Mouse (Mus musculus): Measurements from ENCODE around the gene Hacd4.

The Hacd4 gene

DNA sequence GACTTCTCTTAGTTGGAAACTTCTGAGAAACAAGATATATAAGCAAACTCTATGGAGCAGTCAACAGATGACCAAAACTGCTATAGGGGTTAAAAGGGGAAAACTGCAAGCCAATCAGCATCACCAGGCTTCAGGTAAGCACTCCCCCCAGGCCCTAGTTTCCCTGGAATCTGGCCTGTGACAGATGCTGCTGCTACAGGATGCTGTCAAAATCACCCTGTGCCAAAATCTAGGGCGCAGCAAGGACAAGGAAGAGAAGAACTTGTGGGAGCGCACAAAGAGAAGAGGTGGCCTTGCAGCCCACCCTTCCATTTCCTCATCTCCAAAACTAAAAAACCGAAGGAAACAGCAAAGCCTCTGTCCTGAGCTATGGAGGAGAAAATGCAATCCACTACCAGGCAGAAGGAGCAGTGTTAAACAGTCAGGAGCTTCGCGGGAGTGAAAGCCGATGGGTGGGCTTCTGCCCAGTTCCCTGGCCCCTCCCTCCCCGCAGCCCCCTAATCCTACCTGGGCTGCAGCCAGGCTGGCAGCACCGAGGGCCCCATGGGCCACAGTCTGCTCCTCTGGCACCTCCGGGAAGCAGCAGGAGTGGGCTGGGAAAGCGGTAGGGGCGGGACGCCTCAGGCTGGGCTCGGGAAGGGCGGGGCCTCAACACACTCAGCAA, at the start of gene Hacd4:
Gene Hacd4, minus strand, starts transcription at position 603 of the 664 bp plus-strand sequence.
- no peak for DNase-seq (ENCODE audit: low read depth, low spot score)

DNA sequence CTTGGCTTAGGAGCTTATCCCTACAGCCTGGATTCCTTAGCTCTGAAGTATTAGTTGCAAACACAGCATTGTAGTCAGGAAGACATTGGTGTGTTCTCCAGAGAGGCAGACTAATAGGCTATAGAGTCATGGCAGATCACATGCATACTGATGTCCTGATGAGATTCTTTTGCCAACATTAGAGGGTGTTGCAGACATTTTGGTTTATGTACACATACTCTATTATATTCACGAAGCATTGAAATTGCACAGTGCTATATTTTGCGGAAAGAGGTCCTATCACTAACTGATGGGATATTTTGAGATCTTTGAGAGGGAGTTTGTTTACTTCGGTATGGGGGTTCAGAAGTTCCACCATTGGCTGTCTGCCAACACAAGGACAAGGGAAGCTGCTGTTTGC, 49.4 kb upstream of the Hacd4 start:
- DNase-seq (ENCODE audit: low read depth, low spot score), result no peak

DNA sequence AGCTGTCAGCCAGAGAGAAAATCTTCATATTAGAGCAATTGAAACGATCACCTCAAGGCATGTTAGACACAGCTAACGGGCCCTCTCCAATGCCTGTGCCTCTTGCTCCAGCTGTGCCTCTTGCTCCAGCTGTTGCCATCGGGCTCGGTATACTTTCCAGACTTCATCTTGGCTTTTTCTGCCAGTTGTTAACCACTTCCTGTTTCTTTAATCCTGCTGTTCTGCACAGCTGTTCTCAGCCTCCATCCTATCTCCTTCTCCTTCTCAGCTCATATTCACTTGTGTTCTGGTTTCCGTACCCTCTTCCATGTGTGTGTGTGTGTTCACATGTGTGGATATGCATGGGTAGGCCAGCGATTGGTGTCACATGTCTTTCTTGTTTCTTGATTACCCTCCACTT, 41.4 kb upstream of the Hacd4 start:
- DNase-seq (ENCODE audit: low read depth, low spot score), result no peak

DNA sequence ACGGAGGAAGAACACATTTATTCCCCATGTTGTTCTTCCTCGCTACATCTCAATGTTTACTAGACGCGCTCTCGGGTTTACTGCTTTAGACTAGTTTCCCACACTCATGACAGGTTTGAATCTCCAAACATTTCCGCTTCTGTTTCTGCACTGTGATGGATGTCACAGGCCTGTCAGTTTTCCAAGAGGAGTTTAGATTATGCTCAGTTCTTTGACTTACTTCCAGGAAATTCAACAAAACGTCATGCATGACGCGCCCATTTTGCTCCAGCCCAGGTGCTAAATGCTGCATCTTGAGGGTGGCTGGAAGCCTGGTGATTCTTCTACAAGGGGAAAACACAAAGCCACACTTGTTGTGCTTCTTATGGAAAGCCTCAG, 40.1 kb upstream of the Hacd4 start:
- no peak for DNase-seq (ENCODE audit: low read depth, low spot score)

DNA sequence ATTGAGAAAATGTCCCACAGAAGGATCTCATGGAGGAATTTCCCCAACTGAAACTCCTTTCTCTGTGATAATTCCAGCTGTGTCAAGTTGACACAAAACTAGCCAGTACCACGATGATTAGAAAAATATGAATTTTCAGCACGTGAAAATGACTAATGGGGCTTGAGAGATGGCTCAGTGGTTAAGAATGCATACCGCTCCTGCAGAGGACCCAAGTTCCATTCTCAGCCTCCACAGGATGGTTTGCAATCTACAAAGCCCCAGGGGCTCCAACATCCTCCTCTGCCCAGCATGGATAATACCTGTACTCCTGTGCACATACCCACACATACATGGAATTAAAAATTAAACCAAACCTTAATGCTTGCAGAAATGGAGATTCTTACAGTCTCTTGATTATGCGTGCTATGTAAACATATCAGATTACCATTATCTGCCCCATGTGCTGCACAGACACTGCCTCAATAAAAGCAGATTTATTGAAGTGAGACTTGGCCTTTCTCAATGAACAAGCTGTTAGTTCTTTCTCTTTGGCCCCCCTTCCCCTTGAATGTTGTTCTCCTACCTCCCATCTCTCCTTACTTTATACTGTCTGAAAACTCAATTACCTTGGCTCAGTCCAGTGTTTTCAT, 39.6 kb upstream of the Hacd4 start:
- no peak for DNase-seq (ENCODE audit: low read depth, low spot score)

DNA sequence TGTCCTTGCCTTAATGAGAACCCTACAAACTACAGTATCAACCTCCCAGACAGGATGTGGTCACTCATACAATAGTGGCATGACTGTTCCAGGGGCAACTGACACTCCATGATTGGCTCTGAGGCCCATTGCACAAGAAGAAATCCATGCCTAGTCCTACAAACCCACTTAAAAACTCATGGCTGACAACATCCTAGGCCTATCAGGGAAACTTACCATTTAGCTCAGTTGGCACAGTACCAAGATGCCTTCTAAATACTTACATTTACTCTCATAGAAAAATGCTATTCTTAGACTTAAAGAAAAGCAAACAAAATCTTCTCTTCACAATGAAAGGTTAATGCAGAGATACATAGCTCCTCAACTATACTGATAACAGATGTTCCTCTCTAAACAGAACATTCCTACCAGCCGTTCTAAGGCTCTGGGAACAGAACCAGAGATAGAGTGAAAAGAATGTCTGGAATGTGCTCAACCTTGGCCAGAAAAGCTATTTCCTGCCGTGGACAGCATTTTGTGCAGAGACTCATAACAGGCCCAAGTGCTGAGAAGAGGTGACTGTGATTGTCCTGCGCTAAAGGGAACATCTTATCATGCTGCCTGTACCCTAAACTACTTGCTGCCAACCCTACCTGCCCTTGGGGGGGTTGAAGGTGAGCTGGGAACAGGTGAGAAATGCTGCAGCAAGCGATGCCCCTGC, 37.9 kb upstream of the Hacd4 start:
- no peak for DNase-seq (ENCODE audit: low read depth, low spot score)

DNA sequence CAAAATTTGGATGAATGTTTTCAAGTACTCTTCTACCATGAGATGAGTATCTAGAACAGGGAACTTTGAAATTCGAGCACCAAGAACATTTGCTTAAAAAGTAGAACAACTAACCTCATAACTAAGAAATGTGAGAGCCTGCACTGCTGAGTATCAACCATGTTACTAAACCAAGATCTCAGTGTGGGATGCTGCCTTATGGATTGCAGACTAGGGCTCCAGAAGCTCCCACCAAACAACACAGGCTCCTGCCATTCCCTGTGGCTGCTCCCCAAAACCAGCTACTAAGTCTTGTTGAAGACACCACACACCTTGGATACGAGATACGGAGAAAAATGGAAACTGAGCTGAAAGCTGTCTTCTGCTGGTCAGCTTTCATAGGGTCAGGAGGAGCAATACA, 37.4 kb upstream of the Hacd4 start:
- no peak for DNase-seq (ENCODE audit: low read depth, low spot score)

DNA sequence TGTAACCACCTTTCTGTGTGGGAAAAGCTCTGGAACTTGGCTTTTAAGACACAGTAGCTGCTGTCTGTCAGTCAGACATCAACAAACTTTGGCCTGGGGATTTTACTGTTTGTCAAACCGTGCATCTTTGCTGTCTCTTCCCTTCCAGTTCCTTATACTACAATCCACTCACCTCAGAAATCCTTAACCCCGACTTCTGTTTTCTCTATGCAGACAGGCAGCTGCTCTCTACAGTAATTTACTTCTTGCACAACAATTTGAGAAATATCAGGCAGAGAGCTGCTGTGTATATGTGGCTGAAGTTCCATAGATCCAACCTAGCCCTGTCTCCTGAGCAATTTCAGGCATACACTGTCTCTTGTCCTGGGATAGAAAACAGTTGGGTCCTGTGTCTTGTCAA, 32.8 kb upstream of the Hacd4 start:
- DNase-seq (ENCODE audit: low read depth, low spot score), result no peak

DNA sequence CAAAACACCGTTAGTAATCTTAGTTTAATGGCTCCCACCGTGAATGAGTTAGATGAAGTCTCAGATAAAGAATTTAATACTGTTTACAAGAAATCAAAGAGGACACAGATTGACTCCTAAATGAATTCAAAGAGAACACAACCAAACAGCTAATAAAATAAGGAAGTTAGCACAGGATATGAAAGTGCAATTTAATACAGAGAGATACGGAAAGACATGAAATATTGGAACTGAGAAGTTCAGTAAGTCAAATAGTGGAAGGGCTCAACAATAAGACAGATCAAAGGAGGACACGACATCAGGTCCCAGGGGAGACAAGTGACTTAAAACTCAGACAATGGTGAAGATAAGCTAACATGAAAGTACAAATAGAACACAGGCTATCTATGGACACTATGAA, 25.8 kb upstream of the Hacd4 start:
- DNase-seq (ENCODE audit: low read depth, low spot score), result no peak

DNA sequence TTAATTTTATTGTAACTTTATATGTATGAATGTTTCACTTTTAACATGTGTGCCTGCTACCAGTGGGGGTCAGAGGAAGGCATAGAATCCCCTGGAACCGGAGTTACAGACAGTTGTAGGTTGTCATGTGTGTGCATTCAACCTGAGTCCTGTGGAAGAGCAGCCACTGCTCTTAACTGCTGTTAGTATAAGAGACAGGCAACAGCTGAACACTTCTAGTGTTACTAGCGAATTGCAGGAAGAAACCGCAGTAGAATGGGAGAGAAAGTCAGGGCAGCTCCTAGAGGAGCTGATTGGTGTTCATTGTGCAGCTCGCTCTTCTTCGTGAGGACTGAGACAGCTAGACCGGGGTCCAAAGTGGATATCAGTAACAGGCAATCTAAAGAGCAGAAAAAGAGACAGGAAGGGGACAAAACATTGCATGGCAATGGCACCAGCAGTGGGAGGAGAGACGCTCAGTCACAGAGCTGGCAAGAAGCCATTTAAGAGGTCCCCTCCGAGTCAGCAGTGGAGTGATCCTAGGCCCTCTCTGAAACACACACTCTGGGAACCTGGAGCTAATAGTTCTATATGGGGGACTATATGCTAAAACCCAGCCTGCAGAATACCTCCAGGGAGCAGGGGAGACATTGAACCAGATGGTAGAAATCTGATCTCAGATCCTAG, 24.4 kb upstream of the Hacd4 start:
- DNase-seq (ENCODE audit: low read depth, low spot score), result no peak

DNA sequence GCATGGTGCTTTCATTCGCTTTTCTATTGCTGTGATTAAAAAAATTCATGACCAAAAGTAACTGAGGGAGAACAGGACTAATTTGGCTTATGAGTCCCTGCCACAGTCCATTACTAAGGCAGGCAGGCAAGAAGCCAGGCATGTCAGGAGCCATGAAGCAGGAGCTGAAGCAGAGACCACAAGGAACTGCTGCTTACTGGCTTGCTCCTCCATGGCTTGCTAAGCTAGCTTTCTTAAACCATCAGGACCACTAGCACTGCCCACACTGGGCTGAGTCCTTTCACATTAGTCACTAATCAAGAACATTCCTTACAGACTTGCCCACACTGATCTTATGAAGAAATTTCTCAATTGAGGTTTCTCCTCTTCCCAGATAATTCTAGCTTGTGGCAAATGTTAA, 23.8 kb upstream of the Hacd4 start:
- DNase-seq (ENCODE audit: low read depth, low spot score), result no peak

DNA sequence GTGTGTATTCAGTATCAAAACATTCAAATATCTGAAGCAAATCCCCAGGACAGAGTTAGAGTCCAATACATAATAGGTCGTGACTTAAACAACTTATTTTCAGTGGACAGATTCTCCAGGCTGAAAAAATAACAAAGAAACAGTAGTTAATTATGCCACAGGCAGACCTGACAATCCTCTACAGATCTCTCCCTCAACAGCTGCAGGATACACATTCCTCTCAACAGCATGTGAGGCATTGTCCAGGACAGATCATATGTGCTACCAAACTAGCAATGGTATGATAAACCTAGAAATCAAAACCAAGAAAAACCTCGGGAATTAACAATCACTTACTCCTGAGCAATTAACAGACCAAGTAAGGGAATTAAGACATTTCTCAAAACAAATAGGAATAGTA, 22.6 kb upstream of the Hacd4 start:
- DNase-seq (ENCODE audit: low read depth, low spot score), result no peak

DNA sequence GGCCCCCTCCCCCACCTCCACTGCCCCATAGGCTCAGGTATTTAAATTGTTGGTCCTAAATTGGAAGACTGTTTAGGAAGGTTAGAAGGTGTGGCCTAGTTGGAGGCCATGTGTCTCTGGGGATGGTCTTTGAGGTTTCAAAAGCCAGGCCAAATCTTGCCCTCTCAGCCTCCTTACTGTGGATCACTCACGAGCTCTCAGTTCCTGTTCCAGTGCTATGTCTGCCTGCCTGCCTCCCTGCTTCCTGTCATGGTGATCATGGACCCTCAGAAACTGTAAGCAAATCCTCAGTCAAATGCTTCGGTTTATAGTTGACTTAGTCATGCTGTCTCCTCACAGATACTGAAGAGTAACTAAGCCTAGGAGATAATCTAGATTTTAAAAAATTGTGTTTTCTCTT, 19.9 kb upstream of the Hacd4 start:
- DNase-seq (ENCODE audit: low read depth, low spot score), result no peak

DNA sequence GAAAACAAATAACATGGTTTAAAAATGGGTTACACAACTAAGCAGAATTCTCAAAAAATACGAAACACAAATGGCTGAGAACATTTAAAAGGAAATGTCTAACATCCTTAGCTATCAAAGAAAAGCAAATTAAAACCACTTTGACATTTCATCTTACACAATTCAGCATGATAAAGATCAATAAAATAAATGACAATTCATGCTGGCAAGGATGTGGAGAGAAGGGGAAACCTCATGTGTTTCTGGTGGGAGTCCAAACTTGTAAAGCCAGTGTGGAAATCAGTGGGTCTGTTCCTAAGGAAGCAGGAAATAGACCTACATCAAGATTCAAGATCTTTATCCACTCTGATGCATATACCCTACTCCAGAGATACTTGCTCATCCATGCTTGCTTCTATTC, 19.4 kb upstream of the Hacd4 start:
- DNase-seq (ENCODE audit: low read depth, low spot score), result no peak

DNA sequence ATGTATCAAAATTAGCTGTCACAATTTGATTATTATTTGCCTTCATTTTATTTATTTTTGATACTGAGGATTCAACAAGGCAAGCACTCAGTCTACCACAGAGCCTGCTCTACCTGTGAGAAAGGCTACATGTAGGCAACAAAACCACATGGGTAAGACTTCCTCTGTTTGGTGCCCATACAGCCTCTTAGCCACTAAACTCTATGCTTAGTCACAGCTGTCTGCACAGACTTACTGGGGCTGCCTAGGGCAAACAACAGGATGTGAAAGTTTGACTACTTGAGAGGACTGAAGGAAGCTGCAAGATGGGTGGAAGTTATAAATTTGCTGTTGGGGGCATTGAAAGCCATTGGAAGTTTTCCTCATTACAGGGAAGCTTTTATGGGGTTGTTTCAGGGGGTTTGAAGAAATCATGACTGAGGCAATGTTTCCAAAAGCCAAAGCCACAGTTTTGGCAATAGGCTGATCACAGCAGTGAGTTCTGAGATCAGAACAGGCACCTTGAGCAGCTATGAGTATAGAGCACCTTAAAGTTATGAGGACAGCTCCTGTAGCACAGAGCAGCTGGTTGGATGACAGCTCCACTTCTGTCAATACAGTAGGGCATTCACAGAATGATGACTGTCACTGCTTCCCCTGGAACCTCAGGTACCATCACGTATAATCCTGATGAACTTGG, 11.5 kb upstream of the Hacd4 start:
- DNase-seq (ENCODE audit: low read depth, low spot score), result no peak

DNA sequence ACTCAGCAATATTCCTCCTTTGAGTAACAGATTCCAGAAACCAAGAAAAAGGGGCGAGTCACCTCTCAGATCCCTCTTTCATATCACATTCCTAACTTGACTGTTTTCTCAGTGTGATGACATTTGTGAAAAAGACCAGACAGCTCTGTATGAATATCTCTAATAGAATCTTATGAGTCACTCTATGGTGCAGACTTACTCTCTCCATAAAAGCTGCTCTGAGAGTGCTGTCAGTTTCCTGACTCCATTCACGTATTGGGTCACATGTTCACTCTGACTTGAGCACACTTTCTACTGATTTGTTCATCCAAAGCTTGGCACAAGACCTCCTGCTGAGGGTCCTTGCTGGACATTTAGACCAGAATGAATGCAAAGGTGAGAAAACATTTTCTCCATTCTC, 10.2 kb upstream of the Hacd4 start:
- DNase-seq (ENCODE audit: low read depth, low spot score), result no peak

DNA sequence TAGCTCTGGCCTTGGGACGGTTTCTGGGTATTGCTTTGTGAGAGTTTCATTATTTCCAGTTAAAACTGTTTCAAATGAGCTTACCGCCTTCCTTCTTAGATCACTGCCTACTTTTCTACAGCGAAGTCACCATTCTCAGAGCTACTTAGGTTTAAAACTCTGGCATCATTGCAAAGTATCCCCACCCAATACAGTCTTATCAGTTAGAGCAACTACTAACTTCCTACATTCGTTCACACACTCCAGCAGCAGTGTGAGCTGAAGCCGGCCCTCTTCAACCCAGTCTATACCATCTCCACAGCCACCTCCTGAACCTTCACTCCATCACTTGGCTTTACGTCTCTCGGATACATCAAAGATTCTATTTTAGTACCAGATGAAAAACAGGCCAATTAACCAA, 2.1 kb upstream of the Hacd4 start:
- DNase-seq (ENCODE audit: low read depth, low spot score), result no peak

DNA sequence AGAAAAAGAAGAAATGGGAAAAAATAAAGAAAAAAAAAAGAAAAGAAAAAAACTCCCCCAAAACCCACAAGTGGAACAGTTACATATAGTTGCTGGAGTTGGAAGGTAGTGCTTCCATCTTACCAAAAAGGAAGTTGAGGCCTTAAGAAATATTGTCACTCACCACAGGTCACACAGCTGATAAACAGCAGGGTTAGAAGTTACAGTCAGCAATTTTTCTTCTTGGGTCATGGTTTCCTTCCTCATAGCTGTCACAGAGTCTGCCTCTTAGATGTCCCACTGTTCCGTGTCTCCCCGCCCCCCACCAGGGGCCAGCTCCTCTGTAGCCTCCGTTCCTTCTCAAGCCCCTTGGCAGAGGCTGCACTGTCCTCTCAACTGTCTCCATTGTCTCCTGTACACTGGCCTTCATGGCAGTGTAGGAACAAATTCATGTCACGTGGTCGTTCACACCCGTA, 968 bp upstream of the Hacd4 start:
- no peak for DNase-seq (ENCODE audit: low read depth, low spot score)

DNA sequence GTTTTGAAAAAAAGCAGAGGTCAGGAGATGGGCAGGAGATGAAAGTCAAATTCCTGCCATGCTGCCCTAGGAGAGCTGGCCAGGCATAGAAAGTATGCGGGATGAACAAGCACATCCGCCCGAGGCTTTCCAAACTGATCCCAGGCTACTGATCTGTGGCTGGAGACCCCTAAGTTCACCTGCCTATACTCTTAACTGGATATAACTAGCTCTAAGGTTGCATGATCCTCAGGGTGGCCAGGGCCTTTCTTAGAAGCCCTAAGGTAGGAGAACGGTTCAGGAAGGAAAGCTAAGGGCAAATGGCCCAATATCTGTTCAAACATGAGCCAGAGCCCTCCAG, 232 bp upstream of the Hacd4 start:
- DNase-seq (ENCODE audit: low read depth, low spot score), result no peak

DNA sequence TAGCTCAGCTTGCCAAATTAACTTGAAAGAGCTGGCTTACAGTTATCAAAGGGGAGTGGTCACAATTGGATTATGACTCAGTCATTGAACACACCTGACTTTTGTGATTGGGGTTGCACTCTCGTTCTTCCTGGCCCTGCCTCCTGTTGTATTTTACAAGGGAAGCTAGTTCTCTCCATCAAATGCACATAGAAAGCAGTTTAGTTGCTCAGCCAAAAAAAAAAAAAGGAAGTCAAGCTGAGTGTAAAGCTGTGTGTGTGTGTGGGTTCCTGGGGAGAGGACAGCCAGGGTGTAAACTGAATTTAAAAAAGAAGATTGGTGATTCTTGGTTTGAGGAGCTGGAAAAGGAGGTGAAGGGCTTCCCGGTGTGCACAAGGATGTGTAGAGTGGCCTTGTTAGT, 811 bp downstream of the Hacd4 start:
- DNase-seq (ENCODE audit: low read depth, low spot score), result no peak

DNA sequence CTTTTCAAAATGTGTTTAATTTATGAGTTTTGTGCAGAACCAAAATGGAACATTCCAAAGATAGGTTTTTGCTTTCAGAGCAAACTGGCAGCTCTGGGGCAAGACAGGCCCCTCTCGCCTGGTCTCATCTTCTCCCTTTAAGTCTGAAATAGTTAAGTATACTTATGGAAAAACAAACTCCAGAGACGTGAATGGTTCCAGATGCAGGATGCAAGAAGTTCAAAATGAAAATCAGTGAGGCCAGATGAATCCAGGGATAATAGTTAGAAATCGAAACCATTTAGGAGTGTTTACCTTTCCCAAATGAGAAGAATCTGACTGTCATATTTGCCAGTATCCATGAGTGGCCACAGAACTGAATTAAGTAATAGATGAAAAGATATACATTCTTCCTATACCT, 1.6 kb downstream of the Hacd4 start:
- no peak for DNase-seq (ENCODE audit: low read depth, low spot score)

DNA sequence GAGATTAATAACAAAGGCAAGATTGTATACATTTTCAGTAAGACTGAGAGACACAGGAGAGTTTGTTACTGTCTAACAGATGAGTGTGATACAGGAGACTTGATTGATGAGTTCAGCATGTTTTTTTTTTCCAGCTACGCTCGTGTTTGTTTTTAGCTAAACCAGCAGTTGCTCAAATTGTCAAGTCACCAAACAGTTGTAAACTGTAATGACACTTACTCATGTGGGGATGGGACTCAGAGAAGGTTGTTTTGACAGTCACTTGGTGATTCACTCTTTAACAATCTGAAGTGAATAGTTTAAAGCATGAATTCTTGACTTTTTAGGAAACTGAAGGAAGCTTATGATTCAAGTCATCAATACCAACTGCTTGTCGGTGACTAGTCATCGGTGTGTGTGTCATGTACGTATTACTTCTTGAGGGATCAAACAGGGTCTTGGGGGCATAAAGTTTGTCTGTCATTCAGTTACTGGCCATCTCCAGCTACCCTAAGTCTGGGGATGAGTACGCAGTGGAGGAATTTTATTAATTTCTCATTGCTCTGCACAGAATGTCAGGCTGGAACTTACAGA, 2.0 kb downstream of the Hacd4 start:
- DNase-seq (ENCODE audit: low read depth, low spot score), result no peak
